Mouse (Mus musculus) erythroblast, embryonic 14.5 days (primary cell): Measurements from ENCODE around the gene Gnpnat1. TPM values are rescaled to one million over a fixed set of nuclear protein-coding genes. Genes with fewer than 3 reads are reported as not detected.

Source experiments
- H3K27me3 ChIP-seq: 2 replicates; pipeline ENCODE4 v1.6.1; 2012; ENCODE audit warnings: inconsistent platforms; ENCODE audit not compliant: control insufficient read depth
- H3K36me3 ChIP-seq: 2 replicates; pipeline ENCODE4 v1.6.1; 2012; ENCODE audit warnings: mild to moderate bottlenecking, inconsistent platforms; ENCODE audit not compliant: control insufficient read depth
- H3K4me1 ChIP-seq: 2 replicates; pipeline ENCODE4 v1.6.1; 2012; ENCODE audit warnings: inconsistent platforms; ENCODE audit not compliant: control insufficient read depth
- H3K4me3 ChIP-seq: replicated peaks from 2 replicates; pipeline ENCODE3; 2012; ENCODE audit warnings: moderate library complexity, mild to moderate bottlenecking, inconsistent platforms
- H3K9me3 ChIP-seq: 2 replicates; pipeline ENCODE4 v1.6.1; 2012; ENCODE audit warnings: low read length, inconsistent platforms, mixed read lengths; ENCODE audit not compliant: control insufficient read depth
- GATA1 ChIP-seq: IDR thresholded peaks from 2 replicates; pipeline ENCODE4 v1.6.1; 2012; ENCODE audit warnings: low read length, inconsistent platforms, mixed read lengths
- TAL1 ChIP-seq: IDR thresholded peaks from 3 replicates; pipeline ENCODE4 v1.6.1; 2012; ENCODE audit warnings: low read length, inconsistent platforms, mixed read lengths
- polyA plus RNA-seq: library from polyadenylated mRNA; stranded (reverse); fragments of >175 nt; gene quantifications from 2 replicates; pipeline ENCODE4 v1.2.3, GENCODE M21; 2012

Gene Gnpnat1
- polyA plus RNA-seq, 1 experiment, result not detected

GRCm38 (mm10) chr14:45441291-45441690 lies 36.6 kb upstream of the Gnpnat1 start:
- Histone ChIP-seq H3K4me3 (no peak overlapping the region), H3K27me3 (no peaks in the 10 kb centered on the region), H3K9me3 (no peaks in the 10 kb centered on the region), H3K36me3 (no peaks in the 10 kb centered on the region), H3K4me1 (peaks cover 21% of the 10 kb centered on the region)
- TF ChIP-seq GATA1 (no peak), TAL1 (no peak)

DNA sequence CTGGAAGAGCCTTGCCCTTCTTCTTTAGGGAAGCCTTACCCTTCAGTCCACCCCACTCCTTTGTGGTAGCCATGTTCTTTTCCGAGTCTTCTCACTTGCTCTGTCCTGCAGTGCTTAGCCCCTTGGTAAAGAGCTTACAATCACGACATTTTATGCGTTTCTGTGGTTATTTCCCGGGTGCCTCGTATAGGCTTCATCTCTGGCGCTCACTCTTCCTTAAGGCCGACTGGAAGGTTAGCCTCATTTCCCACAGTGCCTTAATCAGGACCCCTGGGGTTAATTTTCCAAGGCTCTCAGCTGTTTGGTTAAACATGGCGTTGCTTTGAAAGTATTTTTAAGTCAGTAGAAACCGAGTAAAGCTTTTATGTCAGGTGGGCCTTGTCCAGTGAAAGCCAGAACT lies 34.7 kb upstream of the Gnpnat1 start:
- Histone ChIP-seq H3K9me3 (no peaks in the 10 kb centered on the region), H3K27me3 (no peaks in the 10 kb centered on the region), H3K4me1 (peaks cover 9% of the 10 kb centered on the region), H3K4me3 (no peak overlapping the region), H3K36me3 (no peaks in the 10 kb centered on the region)
- TF ChIP-seq GATA1 (no peak), TAL1 (no peak)

DNA sequence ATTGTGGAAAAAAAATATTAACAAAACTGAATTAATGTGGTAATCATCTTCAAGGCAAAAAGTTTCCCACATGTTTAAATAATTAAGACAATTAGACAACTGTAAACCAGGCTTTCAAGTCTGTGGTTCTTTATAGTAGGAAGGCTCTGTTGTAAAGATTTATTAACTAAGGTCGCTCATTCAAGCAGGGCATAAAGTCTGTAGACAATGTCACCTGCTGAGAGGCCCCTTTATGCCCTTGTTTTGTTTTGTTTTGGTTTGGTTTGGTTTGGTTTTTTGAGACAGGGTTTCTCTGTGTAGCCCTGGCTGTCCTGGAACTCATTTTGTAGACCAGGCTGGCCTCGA lies 34.2 kb upstream of the Gnpnat1 start:
- H3K4me3 ChIP-seq, result no peak overlapping the region
- H3K4me1 ChIP-seq, result peaks cover 7% of the 10 kb centered on the region
- TF ChIP-seq GATA1 (no peak), TAL1 (no peak)
- no peaks in the 10 kb centered on the region for H3K27me3 ChIP-seq
- no peaks in the 10 kb centered on the region for H3K36me3 ChIP-seq
- no peaks in the 10 kb centered on the region for H3K9me3 ChIP-seq

DNA sequence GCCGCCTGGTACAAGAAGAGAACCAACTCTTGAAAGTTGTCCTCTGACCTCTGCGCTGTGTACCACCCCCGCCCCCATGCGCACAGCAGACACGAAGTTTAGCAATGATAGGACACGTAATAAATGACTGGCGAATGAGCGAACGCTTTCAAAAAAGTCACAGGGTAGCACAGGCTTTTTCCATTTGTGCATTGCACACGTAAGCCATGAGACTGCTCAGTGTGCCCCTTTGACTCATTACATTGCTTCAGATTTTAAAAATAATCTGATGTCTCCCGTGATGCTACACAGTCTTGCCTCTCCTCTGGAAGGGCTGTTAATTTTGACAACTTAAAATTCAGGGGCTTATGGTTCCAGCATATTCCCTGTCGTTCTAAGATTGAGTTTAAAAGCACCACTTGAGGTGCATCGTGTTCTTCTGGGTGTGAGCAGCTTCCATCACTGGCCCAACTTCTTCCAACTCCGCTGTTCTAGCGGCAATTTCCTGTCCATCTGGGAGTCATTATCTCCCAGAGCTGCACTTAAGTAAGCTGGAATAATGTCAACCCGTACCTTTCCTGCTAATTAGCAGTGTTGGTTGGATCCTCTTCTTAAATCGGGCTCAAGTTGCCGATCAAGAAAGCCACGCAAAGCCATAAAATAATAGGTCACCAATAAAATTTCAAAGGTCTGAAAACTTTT lies 33.7 kb upstream of the Gnpnat1 start:
- H3K9me3 ChIP-seq, result no peaks in the 10 kb centered on the region
- no peaks in the 10 kb centered on the region for H3K36me3 ChIP-seq
- H3K4me1 ChIP-seq, result peaks cover 6% of the 10 kb centered on the region
- no peaks in the 10 kb centered on the region for H3K27me3 ChIP-seq
- TF ChIP-seq TAL1 (no peak), GATA1 (no peak)
- H3K4me3 ChIP-seq, result no peak overlapping the region

GRCm38 (mm10) chr14:45434220-45434619 lies 29.5 kb upstream of the Gnpnat1 start:
- no peaks in the 10 kb centered on the region for H3K36me3 ChIP-seq
- H3K27me3 ChIP-seq, result no peaks in the 10 kb centered on the region
- no peak overlapping the region for H3K4me3 ChIP-seq
- TF ChIP-seq GATA1 (no peak), TAL1 (no peak)
- H3K4me1 ChIP-seq, result no peaks in the 10 kb centered on the region
- peaks cover 19% of the 10 kb centered on the region for H3K9me3 ChIP-seq

- Histone ChIP-seq H3K27me3 (no peaks in the 10 kb centered on the region), H3K4me3 (no peak overlapping the region), H3K4me1 (no peaks in the 10 kb centered on the region), H3K9me3 (peaks cover 19% of the 10 kb centered on the region), H3K36me3 (no peaks in the 10 kb centered on the region)
- no peak for TF ChIP-seq GATA1
- TF ChIP-seq TAL1, result no peak
These were observed 27.3 kb upstream of the Gnpnat1 start for GRCm38 (mm10) chr14:45432003-45432402.

DNA sequence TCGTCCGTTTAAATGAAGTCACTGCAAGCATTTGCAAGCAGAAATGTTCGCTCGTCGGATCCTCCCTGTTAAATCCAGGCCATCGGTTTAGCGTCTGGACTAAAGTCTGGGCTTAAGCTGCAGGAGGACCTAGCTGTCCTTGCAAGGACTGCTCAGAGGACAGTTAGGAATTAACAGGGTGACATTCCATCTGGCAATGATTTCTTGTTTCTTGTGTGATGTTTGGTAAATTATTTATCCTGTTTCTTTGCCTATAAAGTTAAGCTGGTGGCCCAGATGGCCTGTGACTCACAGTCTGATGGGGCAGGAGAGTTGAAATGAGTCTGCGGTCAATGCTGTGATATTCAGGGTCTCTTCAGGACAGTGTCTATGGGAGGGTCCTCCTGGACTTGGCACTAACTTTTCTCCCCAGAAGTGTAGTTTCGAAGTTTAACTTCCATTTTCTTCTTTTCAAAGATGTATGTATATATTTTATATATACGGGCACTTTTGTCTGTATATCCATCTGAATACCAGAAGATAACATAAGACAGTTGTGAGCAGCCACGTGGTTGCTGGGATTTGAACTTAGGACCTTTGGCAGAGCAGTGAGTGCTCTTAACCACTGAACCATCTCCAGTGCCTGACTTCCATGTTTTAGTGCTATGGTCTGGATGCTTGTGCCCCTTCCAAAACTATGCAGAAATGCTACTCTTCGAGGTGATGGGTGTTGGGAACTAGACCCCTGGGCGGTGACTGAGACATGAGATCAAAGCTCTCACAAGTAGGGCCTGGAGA lies 25.5 kb upstream of the Gnpnat1 start:
- TF ChIP-seq TAL1, result no peak
- TF ChIP-seq GATA1, result no peak
- Histone ChIP-seq H3K9me3 (peaks cover 19% of the 10 kb centered on the region), H3K36me3 (no peaks in the 10 kb centered on the region), H3K27me3 (no peaks in the 10 kb centered on the region), H3K4me3 (no peak overlapping the region), H3K4me1 (no peaks in the 10 kb centered on the region)

- Histone ChIP-seq H3K4me1 (no peaks in the 10 kb centered on the region), H3K27me3 (no peaks in the 10 kb centered on the region)
- TF ChIP-seq GATA1 (no peak), TAL1 (no peak)
These were observed 18.5 kb upstream of the Gnpnat1 start for GRCm38 (mm10) chr14:45423220-45423619.

DNA sequence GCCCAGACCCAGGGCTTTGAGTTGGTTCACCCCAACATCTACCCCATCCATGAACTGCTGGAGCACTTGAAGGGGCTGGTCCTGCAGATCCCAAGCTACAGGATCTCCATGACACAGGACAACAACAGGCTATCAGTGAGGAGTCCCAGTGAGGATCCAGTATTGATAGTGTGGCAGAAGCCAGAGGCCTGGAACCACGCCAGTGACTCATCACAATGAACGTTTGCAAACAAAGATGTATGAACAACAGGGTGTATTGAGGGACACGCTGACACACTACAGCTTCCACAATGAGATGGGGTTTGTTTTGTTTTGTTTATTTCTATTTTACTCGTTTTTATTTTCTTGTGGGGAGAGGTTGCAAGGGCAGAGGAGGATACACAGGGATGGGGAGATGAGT lies 17.7 kb upstream of the Gnpnat1 start:
- Histone ChIP-seq H3K27me3 (no peaks in the 10 kb centered on the region), H3K4me3 (no peak overlapping the region), H3K4me1 (no peaks in the 10 kb centered on the region), H3K9me3 (no peaks in the 10 kb centered on the region), H3K36me3 (no peaks in the 10 kb centered on the region)
- no peak for TF ChIP-seq GATA1
- TF ChIP-seq TAL1, result no peak

More at GRCm38 (mm10) chr14:45423220-45423619, 18.5 kb upstream of the Gnpnat1 start:
- no peaks in the 10 kb centered on the region for H3K36me3 ChIP-seq
- no peaks in the 10 kb centered on the region for H3K9me3 ChIP-seq
- no peak overlapping the region for H3K4me3 ChIP-seq
